Mouse (Mus musculus) induced T-regulatory cell, adult 2 months (primary cell): ENCODE measurements around the gene Fam240a.

ENCODE experiments used
- DNase-seq: peaks from one replicate; pipeline ENCODE4 v3.0.0-alpha.2; 2012; ENCODE audit warnings: low read depth

Gene Fam240a

GRCm38 (mm10) chr9:110916786-110917185, at the start of gene Fam240a:
Fam240a (minus strand) TSS chr9:110916861.
- DNase-seq, result peak; percentile 46

- DNase-seq, result no peak
Observed at GRCm38 (mm10) chr9:110965910-110966231, 49.2 kb upstream of the Fam240a start.

GRCm38 (mm10) chr9:110965062-110965909, 48.6 kb upstream of the Fam240a start:
- peak; percentile 42 for DNase-seq

GRCm38 (mm10) chr9:110963566-110964115, 47.0 kb upstream of the Fam240a start:
- DNase-seq, result no peak

- DNase-seq, result no peak
Observed at GRCm38 (mm10) chr9:110961386-110961785, 44.7 kb upstream of the Fam240a start.

GRCm38 (mm10) chr9:110960230-110961149, 43.8 kb upstream of the Fam240a start:
- no peak for DNase-seq

GRCm38 (mm10) chr9:110959669-110960068, 43.0 kb upstream of the Fam240a start:
- DNase-seq, result no peak

- no peak for DNase-seq
Observed at GRCm38 (mm10) chr9:110955962-110956361, 39.3 kb upstream of the Fam240a start.

- DNase-seq, result no peak
Observed at GRCm38 (mm10) chr9:110954681-110955445, 38.2 kb upstream of the Fam240a start.

- DNase-seq, result peak; percentile 80
Observed at GRCm38 (mm10) chr9:110953550-110954461, 37.1 kb upstream of the Fam240a start.

GRCm38 (mm10) chr9:110952931-110953549, 36.4 kb upstream of the Fam240a start:
- DNase-seq, result no peak

- no peak for DNase-seq
Observed at GRCm38 (mm10) chr9:110952398-110952797, 35.7 kb upstream of the Fam240a start.

GRCm38 (mm10) chr9:110951866-110952265, 35.2 kb upstream of the Fam240a start:
- DNase-seq, result no peak

- no peak for DNase-seq
Observed at GRCm38 (mm10) chr9:110951397-110951796, 34.7 kb upstream of the Fam240a start, which contains the start of gene Lrrc2. Lrrc2 (plus strand) TSS chr9:110951545.

GRCm38 (mm10) chr9:110950109-110950508, 33.4 kb upstream of the Fam240a start:
- no peak for DNase-seq

GRCm38 (mm10) chr9:110948813-110949310, 32.2 kb upstream of the Fam240a start:
- DNase-seq, result no peak

GRCm38 (mm10) chr9:110947900-110948299, 31.2 kb upstream of the Fam240a start:
- no peak for DNase-seq

GRCm38 (mm10) chr9:110947261-110947661, 30.6 kb upstream of the Fam240a start:
- no peak for DNase-seq

- peak; percentile 89 for DNase-seq
Observed at GRCm38 (mm10) chr9:110946548-110947044, 29.9 kb upstream of the Fam240a start.

- DNase-seq, result peak; percentile 57
Observed at GRCm38 (mm10) chr9:110945926-110946325, 29.3 kb upstream of the Fam240a start, which contains the start of gene Tdgf1. Tdgf1 (minus strand) TSS chr9:110946158.
